Mouse (Mus musculus) embryo, embryonic 10.5 days (tissue): ENCODE data around the gene Gzmm.

Experiments
- DNase-seq: peaks from one replicate; pipeline ENCODE4 v3.0.0-alpha.2; 2015; ENCODE audit warnings: low spot score

Gene Gzmm

GRCm38 (mm10) chr10:79728323-79729249, 39.8 kb downstream of the Gzmm start:
- DNase-seq: no peak

GRCm38 (mm10) chr10:79729357-79729965, 40.6 kb downstream of the Gzmm start:
- no peak for DNase-seq

- peak; percentile 40 for DNase-seq
Observed at GRCm38 (mm10) chr10:79732500-79732899, 43.7 kb downstream of the Gzmm start.

DNA sequence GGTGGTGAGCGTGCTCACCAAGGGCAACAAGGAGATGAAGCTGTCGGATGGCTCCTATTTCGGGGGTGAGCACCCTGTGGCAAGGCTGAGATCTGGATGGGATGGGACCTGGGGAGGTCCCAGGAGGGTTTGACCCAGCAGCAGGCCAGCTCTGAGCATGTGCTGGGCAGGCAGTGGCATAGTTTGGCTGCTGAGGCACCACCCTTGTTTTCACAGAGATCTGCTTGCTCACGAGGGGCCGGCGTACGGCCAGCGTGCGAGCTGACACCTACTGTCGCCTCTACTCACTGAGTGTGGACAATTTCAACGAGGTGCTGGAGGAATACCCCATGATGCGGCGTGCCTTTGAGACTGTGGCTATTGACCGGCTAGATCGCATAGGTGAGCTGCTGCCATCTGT, 45.0 kb downstream of the Gzmm start:
- no peak for DNase-seq

DNA sequence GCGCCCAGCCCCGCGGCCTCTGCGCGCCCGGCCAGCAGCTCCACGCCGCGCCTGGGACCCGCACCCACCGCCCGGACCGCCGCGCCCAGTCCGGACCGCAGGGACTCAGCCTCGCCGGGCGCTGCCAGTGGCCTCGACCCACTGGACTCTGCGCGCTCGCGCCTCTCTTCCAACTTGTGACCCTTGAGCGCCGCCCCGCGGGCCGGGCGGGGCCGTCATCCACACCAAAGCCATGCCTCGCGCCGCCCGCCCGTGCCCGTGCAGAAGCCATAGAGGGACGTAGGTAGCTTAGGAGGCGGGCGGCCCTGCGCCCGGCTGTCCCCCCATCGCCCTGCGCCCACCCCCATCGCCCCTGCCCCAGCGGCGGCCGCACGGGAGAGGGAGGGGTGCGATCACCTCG, 46.5 kb downstream of the Gzmm start:
- DNase-seq: peak; percentile 44

DNA sequence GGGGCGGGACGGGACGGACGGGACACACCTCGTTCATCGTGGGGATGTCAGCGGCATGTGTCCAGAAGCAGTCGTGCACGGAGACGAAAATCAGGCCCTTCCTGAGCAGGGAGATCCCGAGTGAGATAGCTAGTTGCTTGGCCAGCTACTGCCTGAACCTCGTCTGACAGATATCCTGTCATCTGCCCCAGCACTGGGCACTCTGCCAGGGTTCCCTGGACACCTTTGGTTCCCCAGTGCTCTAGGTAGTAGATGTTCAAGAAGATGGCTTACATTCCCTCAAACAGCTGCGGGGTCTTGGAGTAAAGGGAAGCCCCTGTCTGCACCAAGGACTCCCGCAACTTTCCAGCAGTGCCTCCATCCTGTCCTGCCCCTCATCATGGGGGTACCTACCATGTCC, 47.9 kb downstream of the Gzmm start:
- no peak for DNase-seq

- peak; percentile 19 for DNase-seq
Observed at GRCm38 (mm10) chr10:79738259-79738658, 49.4 kb downstream of the Gzmm start.

GRCm38 (mm10) chr10:79739234-79739633, 50.4 kb downstream of the Gzmm start:
- DNase-seq: no peak

- DNase-seq: peak; percentile 37
Observed at GRCm38 (mm10) chr10:79740863-79741262, 52.0 kb downstream of the Gzmm start.

GRCm38 (mm10) chr10:79743161-79743560, 54.3 kb downstream of the Gzmm start:
- no peak for DNase-seq

GRCm38 (mm10) chr10:79743650-79744365, 55.0 kb downstream of the Gzmm start:
- no peak for DNase-seq
